Mouse (Mus musculus): ENCODE results near the gene Cotl1. TPM values are rescaled to one million over a fixed set of nuclear protein-coding genes. Genes with fewer than 3 reads are reported as not detected.
A peak's percentile ranks its signal among the peaks of the same experiment; 100 is the strongest.

Cotl1 gene
- polyA plus RNA-seq, 1 experiment from 2014 or later = 545 TPM

DNA sequence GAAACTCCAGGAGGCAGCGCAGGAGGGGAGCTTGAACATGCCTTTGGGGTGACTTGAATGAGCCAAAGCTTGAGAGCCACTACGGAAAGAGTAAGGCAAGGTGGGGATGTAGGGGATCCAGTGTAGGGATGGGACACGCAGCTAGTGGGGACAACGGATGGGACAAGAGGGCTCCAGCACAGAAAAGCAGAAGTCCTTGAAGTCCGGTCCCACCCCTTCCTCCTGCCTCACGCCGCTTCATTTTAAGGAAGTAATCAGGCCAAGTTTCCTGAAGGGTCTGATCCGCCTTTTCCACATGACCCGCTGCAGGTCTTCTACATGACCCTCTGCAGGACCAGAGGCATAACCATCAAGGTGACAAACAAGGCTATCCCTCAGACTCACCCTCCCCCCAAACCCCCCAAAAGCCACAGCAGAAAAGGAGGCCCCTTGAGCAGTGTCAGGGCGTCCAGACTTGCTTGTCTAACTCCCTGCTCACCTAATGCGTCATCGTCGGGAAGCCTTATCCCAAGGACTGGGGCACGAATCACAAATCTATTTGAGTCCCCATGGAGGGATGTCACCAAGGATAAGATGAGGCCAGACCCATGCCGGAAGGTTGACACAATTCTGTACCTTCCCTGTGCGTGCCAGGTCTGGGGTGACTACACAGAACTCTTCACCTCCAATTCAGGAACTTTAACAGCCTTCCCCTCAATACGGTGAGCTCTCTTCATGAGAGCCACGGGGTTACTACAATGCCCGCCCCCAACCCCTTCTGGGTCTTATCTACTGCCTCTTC, 14.2 kb downstream of the Cotl1 start:
- Histone ChIP-seq H3K36me3 (peaks cover 52% of the 10 kb centered on the region), H3K4me3 (no peak overlapping the region), H3K4me1 (replicated peaks) (peaks cover 79% of the 10 kb centered on the region), H3K27me3 (ENCODE audit: insufficient read depth, poor library complexity, severe bottlenecking) (no peaks in the 10 kb centered on the region), H3K9me3 (no peaks in the 10 kb centered on the region), H3K27ac (peak overlapping the region; percentile 89)
- DNase-seq (ENCODE audit: low spot score) = no peak
- 89% methylated on average over 19 of the region's 19 CpGs for WGBS

DNA sequence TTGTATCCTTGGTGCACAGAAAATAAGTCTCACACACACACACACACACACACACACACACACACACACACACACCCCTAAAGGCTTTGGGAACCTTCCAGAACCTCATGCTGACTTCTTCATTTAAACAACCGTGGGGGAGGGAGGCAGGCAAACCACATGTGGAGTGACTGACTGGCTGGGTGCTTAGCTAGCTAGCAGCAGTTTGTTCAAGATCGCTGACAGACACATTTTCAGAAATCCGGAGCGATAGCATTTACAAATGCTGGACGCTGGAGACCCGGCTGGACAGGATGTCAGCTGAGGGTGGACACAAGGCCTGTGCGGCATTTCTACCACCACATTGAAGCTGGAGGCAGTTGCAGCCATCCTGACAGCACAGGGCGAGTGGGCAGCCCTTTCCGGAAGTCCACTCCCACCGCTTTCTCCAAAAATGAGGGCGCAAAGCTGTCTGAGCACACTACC, 15.5 kb downstream of the Cotl1 start:
- WGBS = 83% methylated on average over 11 of the region's 11 CpGs
- DNase-seq (ENCODE audit: low spot score) = no peak
- H3K27ac ChIP-seq = peak overlapping the region; percentile 50; the same call in 1 of the 2 replicates
- no peaks in the 10 kb centered on the region for H3K9me3 ChIP-seq
- H3K27me3 ChIP-seq (ENCODE audit: insufficient read depth, poor library complexity, severe bottlenecking) = no peaks in the 10 kb centered on the region
- H3K36me3 ChIP-seq = peaks cover 64% of the 10 kb centered on the region
- H3K4me3 ChIP-seq = no peak overlapping the region
- peaks cover 71% of the 10 kb centered on the region for H3K4me1 ChIP-seq (replicated peaks)

DNA sequence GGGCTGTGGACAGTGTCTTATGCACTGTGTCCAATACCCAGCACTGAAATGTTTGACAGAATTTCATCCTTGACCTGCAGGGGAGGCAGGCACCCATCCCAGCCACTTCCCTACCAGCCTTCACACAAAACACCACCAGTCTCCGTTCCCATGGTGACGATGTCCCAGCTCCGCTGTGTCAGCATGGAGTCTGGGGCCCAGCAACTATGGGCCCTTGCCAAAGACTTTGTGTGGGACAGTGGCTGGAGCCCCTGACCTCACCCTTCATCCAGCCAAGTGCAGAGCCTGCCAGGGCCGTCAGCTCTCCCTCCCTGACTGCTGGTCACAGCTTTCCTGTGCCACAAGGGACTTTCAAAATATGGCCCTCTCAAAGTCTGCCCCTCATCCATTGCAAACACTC, 16.2 kb downstream of the Cotl1 start:
- Histone ChIP-seq H3K27ac (peak overlapping the region; percentile 64), H3K9me3 (no peaks in the 10 kb centered on the region), H3K27me3 (ENCODE audit: insufficient read depth, poor library complexity, severe bottlenecking) (no peaks in the 10 kb centered on the region), H3K36me3 (peaks cover 72% of the 10 kb centered on the region), H3K4me1 (replicated peaks) (peaks cover 71% of the 10 kb centered on the region), H3K4me3 (no peak overlapping the region)
- no peak for DNase-seq (ENCODE audit: low spot score)
- 42% methylated on average over 4 of the region's 4 CpGs for WGBS

DNA sequence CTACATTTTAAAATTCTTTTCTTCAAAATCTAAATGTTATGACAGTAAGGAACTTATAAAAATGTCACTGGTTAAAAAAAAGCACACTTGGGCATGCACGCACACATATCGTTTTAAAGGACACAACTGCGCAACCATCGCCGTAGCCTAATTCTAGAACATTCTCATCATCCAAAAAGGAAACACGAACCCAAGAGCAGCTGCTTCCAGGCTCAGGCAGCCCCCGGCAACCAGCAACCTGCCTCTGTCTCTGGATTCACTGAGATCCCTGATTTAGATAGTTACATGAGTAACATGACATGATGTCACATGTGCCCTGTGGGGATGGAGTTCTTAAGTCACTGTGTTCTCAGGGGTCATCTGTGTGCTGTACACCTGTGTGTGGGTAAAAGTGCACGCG, 17.1 kb downstream of the Cotl1 start:
- Histone ChIP-seq H3K4me3 (no peak overlapping the region), H3K27me3 (ENCODE audit: insufficient read depth, poor library complexity, severe bottlenecking) (no peaks in the 10 kb centered on the region), H3K36me3 (peaks cover 80% of the 10 kb centered on the region), H3K9me3 (no peaks in the 10 kb centered on the region), H3K4me1 (replicated peaks) (peaks cover 71% of the 10 kb centered on the region), H3K27ac (no peak overlapping the region)
- no peak for DNase-seq (ENCODE audit: low spot score)
- 95% methylated on average over 9 of the region's 9 CpGs for WGBS

DNA sequence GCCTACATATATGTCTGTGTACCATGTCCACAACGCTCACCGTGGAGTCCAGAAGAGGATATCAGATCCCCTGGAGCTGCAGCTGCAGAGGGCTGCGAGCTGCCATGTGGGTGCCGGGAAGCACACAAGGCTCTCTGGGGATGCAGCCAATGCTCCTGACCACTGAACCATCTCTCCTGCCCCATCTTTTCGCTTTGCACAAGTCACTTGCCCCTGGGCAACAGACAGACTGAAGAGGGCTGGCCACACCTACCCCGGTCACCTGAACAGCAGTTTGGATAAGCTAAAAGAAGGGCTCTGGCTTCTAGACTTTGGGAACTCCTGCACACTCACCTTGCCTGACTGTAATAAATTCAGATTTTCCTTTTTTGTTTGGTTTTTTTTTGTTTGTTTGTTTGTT, 18.7 kb downstream of the Cotl1 start:
- no peaks in the 10 kb centered on the region for H3K27me3 ChIP-seq (ENCODE audit: insufficient read depth, poor library complexity, severe bottlenecking)
- WGBS = 93% methylated on average over 6 of the region's 6 CpGs
- no peak overlapping the region for H3K4me3 ChIP-seq
- H3K27ac ChIP-seq = no peak overlapping the region
- H3K4me1 ChIP-seq (replicated peaks) = peaks cover 71% of the 10 kb centered on the region
- no peak for DNase-seq (ENCODE audit: low spot score)
- H3K36me3 ChIP-seq = peaks cover 86% of the 10 kb centered on the region
- H3K9me3 ChIP-seq = no peaks in the 10 kb centered on the region

DNA sequence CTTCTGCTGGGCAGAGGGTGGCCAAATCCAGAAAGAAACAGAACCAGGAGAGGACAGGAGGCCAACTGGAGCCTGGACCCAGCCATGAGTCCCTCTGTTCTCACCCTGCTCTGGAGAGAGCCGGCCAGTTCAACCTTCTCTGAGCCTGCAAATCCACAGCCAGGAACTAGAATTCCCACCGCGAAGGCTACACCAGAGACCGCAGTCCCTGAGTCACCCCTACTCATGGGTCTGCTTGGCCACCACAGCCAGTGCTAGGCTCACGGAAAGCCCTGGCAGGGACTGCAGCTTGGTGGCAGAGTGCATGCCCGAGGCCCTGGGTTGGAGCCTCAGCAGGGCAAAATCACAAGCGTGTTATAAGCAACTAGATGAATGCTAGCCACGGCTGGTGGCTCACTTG, 20.4 kb downstream of the Cotl1 start:
- H3K27me3 ChIP-seq (ENCODE audit: insufficient read depth, poor library complexity, severe bottlenecking) = no peaks in the 10 kb centered on the region
- H3K27ac ChIP-seq = peak overlapping the region; percentile 36
- DNase-seq (ENCODE audit: low spot score) = no peak
- H3K36me3 ChIP-seq = peaks cover 94% of the 10 kb centered on the region
- H3K4me3 ChIP-seq = no peak overlapping the region
- 97% methylated on average over 8 of the region's 8 CpGs for WGBS
- peaks cover 68% of the 10 kb centered on the region for H3K4me1 ChIP-seq (replicated peaks)
- H3K9me3 ChIP-seq = no peaks in the 10 kb centered on the region

DNA sequence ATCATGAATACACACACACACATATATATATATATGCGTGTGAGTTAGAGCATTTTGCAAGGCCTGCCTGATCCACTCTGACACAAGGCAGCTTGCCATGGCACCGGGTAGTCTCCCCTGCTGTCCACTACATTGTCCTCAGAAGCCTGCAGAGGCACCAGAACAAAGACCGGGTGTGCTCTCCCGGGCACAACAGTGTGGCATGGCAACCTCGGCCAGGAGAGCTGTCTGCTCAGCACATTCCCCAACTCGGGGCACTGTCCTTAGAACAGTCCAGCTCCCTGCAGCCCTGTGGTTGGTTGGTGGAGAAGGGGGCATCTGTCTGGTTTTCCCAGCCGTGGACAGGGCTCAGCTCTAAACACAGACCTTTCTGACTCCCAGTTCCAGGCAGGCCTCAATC, 21.0 kb downstream of the Cotl1 start:
- Histone ChIP-seq H3K27ac (peak overlapping the region; percentile 36), H3K36me3 (peaks cover 94% of the 10 kb centered on the region), H3K27me3 (ENCODE audit: insufficient read depth, poor library complexity, severe bottlenecking) (no peaks in the 10 kb centered on the region), H3K9me3 (no peaks in the 10 kb centered on the region), H3K4me3 (no peak overlapping the region), H3K4me1 (replicated peaks) (peaks cover 68% of the 10 kb centered on the region)
- WGBS = 62% methylated on average over 7 of the region's 7 CpGs
- no peak for DNase-seq (ENCODE audit: low spot score)

DNA sequence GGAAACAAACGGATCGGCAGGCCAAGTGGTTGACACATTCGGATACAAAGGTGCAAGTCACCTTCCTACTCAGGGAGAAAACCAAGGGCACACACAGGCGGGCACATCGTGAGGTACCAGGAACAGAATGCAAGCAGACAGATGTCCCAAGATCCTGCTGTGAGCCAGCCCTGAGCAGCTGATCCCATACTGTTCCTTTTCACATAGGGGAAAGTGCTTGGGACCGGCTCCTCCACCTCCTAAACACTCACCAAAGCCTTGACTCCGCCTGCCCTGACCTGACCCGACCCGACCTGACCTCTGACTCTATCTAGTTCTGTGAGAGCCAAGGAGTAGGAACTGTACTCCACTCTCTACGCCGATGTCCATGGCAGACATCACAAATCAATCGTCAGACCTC, 22.9 kb downstream of the Cotl1 start:
- no peaks in the 10 kb centered on the region for H3K27me3 ChIP-seq (ENCODE audit: insufficient read depth, poor library complexity, severe bottlenecking)
- H3K4me3 ChIP-seq = no peak overlapping the region
- peaks cover 78% of the 10 kb centered on the region for H3K36me3 ChIP-seq
- H3K27ac ChIP-seq = peak overlapping the region; percentile 46
- H3K4me1 ChIP-seq (replicated peaks) = peaks cover 77% of the 10 kb centered on the region
- no peak for DNase-seq (ENCODE audit: low spot score)
- WGBS = 26% methylated on average over 12 of the region's 12 CpGs
- H3K9me3 ChIP-seq = no peaks in the 10 kb centered on the region

DNA sequence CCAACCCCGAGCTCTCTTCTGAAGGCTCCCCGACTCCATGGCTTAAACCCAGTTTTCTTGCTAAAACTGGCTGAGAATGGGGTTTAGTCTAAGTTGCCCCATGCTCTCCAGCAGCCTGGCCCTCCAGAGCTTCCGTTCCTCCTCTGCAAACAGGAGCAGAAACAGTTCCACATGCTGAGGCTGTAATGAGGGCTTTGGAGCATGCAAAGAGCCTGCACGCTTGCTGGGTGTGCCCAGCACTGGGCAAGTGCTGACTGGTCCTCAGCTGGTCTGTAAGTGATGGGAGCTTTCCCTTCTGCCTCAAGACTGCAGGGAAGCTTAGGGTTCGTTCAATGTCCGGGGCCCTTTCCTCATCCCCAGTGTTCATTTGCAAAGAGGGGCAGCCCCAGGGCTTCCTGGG, 24.1 kb downstream of the Cotl1 start:
- Histone ChIP-seq H3K9me3 (no peaks in the 10 kb centered on the region), H3K4me1 (replicated peaks) (peaks cover 89% of the 10 kb centered on the region), H3K4me3 (no peak overlapping the region), H3K27me3 (ENCODE audit: insufficient read depth, poor library complexity, severe bottlenecking) (no peaks in the 10 kb centered on the region), H3K27ac (0 out of 2 replicates have a peak overlapping the region, but pooled peaks have one; percentile 37), H3K36me3 (peaks cover 66% of the 10 kb centered on the region)
- WGBS = 77% methylated on average over 6 of the region's 6 CpGs
- no peak for DNase-seq (ENCODE audit: low spot score)

DNA sequence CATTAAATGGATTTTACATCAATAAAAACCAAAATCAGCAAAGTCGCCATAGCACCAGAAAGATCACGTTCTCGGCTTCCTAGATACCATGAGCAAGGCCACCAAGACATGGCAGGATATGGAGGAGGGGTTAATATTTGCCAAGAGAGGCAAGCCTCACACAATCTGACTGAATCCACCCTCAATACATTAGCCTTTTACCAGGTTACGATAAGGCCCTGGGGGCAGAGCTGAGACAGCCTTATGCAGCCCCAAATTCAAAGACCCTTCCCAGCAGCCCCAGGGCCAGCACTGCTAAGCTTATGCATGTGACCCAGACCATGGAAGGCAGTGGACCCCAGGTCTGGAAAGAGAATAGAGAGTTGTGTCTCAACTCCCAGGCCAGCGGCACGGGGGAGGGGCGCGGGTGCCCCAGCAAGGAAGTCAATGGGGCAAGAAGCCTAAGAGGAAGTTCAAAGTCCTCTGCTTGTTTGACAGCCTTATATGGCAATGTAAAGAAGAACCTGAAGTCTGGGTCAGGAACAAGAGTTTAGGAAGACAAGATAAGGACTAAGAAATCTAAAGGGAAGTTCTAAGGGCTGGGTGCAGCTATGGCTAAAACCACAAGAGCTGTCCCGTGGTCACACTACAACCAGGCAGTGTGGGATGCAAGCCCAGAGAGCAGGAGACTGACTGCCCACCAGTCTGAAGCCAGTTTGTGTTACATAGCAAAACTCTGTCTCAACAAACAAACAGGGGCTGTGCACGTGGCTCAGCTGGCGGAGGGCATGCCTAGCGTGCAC, 27.5 kb downstream of the Cotl1 start:
- Histone ChIP-seq H3K4me3 (no peak overlapping the region), H3K4me1 (replicated peaks) (peaks cover 85% of the 10 kb centered on the region), H3K9me3 (no peaks in the 10 kb centered on the region), H3K27me3 (ENCODE audit: insufficient read depth, poor library complexity, severe bottlenecking) (no peaks in the 10 kb centered on the region), H3K36me3 (peaks cover 61% of the 10 kb centered on the region), H3K27ac (peak overlapping the region; percentile 81)
- DNase-seq (ENCODE audit: low spot score) = no peak
- WGBS = 77% methylated on average over 12 of the region's 12 CpGs

DNA sequence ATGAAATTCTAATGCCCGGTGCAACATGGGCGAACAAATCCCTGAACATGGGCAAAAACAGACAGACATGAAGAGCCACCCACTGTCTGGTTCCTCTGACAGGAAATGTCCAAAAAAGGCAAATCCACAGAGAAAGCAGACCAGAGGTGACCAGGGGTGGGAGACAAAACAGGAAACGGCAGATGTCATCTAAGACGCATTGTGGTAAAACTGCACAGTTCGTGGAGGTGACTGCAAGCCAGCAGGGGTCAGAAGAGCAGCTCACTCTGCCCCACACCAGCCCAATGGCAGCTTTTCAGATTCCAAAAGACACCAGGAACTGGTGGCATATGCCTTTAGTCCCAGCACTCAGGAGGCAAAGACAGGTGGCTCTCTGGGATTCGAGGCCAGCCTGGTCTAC, 28.4 kb downstream of the Cotl1 start:
- Histone ChIP-seq H3K36me3 (peaks cover 65% of the 10 kb centered on the region), H3K4me3 (no peak overlapping the region), H3K27ac (peak overlapping the region; percentile 81), H3K27me3 (ENCODE audit: insufficient read depth, poor library complexity, severe bottlenecking) (no peaks in the 10 kb centered on the region), H3K4me1 (replicated peaks) (peaks cover 80% of the 10 kb centered on the region), H3K9me3 (no peaks in the 10 kb centered on the region)
- WGBS = 56% methylated on average over 6 of the region's 6 CpGs
- DNase-seq (ENCODE audit: low spot score) = no peak

DNA sequence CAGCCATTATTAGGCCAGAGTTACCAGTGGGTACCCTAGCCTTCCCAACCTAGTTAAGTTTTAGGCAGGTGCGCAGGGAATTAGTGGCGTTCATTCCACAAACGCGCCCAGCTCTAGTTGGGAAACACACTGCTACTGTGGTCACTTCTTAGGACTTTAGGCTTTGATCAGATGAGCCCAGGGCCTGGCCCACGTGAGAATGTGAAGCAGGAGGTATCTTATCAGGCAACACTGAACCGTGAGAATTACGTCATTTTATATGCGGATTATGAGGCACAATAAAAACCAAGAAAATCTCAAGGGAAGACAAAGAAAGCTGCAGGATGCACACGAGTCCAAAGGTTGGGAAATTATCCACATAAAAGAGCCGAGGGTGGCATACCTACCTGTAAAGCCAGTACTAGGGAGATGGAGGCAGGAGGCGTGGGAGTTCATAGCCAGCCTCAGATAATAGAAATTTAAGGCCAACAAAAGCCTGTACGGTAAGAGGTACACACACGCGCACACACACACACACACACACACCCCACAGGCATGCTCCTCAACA, 29.3 kb downstream of the Cotl1 start:
- H3K27ac ChIP-seq = peak overlapping the region; percentile 81
- peaks cover 62% of the 10 kb centered on the region for H3K36me3 ChIP-seq
- no peak overlapping the region for H3K4me3 ChIP-seq
- H3K27me3 ChIP-seq (ENCODE audit: insufficient read depth, poor library complexity, severe bottlenecking) = no peaks in the 10 kb centered on the region
- WGBS = 89% methylated on average over 14 of the region's 14 CpGs
- no peaks in the 10 kb centered on the region for H3K9me3 ChIP-seq
- DNase-seq (ENCODE audit: low spot score) = no peak
- H3K4me1 ChIP-seq (replicated peaks) = peaks cover 79% of the 10 kb centered on the region

Data from hindbrain, embryonic 10.5 days (tissue).